Mouse (Mus musculus) adrenal gland, adult 2 months (tissue): Measurements from ENCODE around the gene Abca5. TPM values are rescaled to one million over a fixed set of nuclear protein-coding genes. Genes with fewer than 3 reads are reported as not detected.

Experiments
- polyA plus RNA-seq: library from polyadenylated mRNA; depleted of rRNA; stranded (reverse); fragments of >200 nt; gene quantifications from 2 replicates; pipeline ENCODE4 v1.2.3, GENCODE M21; 2012; rRNA removed
- total RNA-seq, 2 experiments: library from RNA; stranded (reverse); gene quantifications; 2 replicates each; pipeline ENCODE4 v1.2.3; 2021

Gene Abca5
- total and polyA plus RNA-seq, 3 experiments = 0.52 to 16.4 (median 11.4) TPM

Other genes starting within 250 kb of the Abca5 start
- 10 to 100 TPM; 36.7 to 51.1 TPM for gene Abca8a, start 241.7 kb downstream of the Abca5 start, total RNA-seq
- 2.5 and 2.6 TPM in 2 replicates for gene Abca8a, start 241.7 kb downstream of the Abca5 start, polyA plus RNA-seq
- gene Abca9, start 169.5 kb downstream of the Abca5 start, total RNA-seq = 10 to 100 TPM; 19.0 to 21.3 TPM
- 0.42 TPM in 2 replicates for gene Abca9, start 169.5 kb downstream of the Abca5 start, polyA plus RNA-seq
- 1 to 10 TPM; 2.1 to 3.5 TPM for gene Abca6, start 85.9 kb downstream of the Abca5 start, total RNA-seq
- 0.11 and 0.15 TPM in 2 replicates for gene Abca6, start 85.9 kb downstream of the Abca5 start, polyA plus RNA-seq
- gene Map2k6, start 61.4 kb upstream of the Abca5 start, total RNA-seq = 1 to 10 TPM; 4.0 to 4.4 TPM
- 0.42 and 0.45 TPM in 2 replicates for gene Map2k6, start 61.4 kb upstream of the Abca5 start, polyA plus RNA-seq